Mouse (Mus musculus) natural killer cell, adult 2 months (primary cell): ENCODE results near the gene Lrrc8c.

ENCODE experiments used
- DNase-seq, 2 experiments: peaks; one replicate each; pipeline ENCODE4 v3.0.0; 2022; ENCODE audit warnings: low spot score in 2 of 2

Gene Lrrc8c

GRCm38 (mm10) chr5:105556291-105556690 lies 37.1 kb downstream of the Lrrc8c start:
- DNase-seq, result peak; percentile 65 to 83

GRCm38 (mm10) chr5:105557346-105557745 lies 38.2 kb downstream of the Lrrc8c start:
- no peak for DNase-seq

GRCm38 (mm10) chr5:105557777-105558240 lies 38.6 kb downstream of the Lrrc8c start:
- peak in 1 of 2 experiments; percentile 56 for DNase-seq

GRCm38 (mm10) chr5:105558517-105558916 lies 39.3 kb downstream of the Lrrc8c start:
- no peak for DNase-seq

- DNase-seq, result no peak
Observed at GRCm38 (mm10) chr5:105561926-105562325, 42.7 kb downstream of the Lrrc8c start.

- no peak for DNase-seq
Observed at GRCm38 (mm10) chr5:105564761-105565160, 45.6 kb downstream of the Lrrc8c start.

GRCm38 (mm10) chr5:105565824-105566223 lies 46.6 kb downstream of the Lrrc8c start:
- DNase-seq, result no peak

GRCm38 (mm10) chr5:105566852-105567412 lies 47.7 kb downstream of the Lrrc8c start:
- no peak for DNase-seq

GRCm38 (mm10) chr5:105568043-105568747 lies 49.0 kb downstream of the Lrrc8c start:
- DNase-seq, result no peak

- DNase-seq, result no peak
Observed at GRCm38 (mm10) chr5:105569168-105569567, 50.0 kb downstream of the Lrrc8c start.

- DNase-seq, result no peak
Observed at GRCm38 (mm10) chr5:105572160-105572692, 53.0 kb downstream of the Lrrc8c start.

GRCm38 (mm10) chr5:105572876-105573275 lies 53.7 kb downstream of the Lrrc8c start:
- no peak for DNase-seq

GRCm38 (mm10) chr5:105574835-105575234 lies 55.6 kb downstream of the Lrrc8c start:
- no peak for DNase-seq

GRCm38 (mm10) chr5:105575839-105576238 lies 56.7 kb downstream of the Lrrc8c start:
- no peak for DNase-seq

GRCm38 (mm10) chr5:105580909-105581308 lies 61.7 kb downstream of the Lrrc8c start:
- DNase-seq, result no peak

- DNase-seq, result no peak
Observed at GRCm38 (mm10) chr5:105585929-105586328, 66.7 kb downstream of the Lrrc8c start.

GRCm38 (mm10) chr5:105586655-105587054 lies 67.5 kb downstream of the Lrrc8c start:
- no peak for DNase-seq

- no peak for DNase-seq
Observed at GRCm38 (mm10) chr5:105587471-105587870, 68.3 kb downstream of the Lrrc8c start.

GRCm38 (mm10) chr5:105588683-105589082 lies 69.5 kb downstream of the Lrrc8c start:
- no peak for DNase-seq

- no peak for DNase-seq
Observed at GRCm38 (mm10) chr5:105589119-105589518, 69.9 kb downstream of the Lrrc8c start.

- no peak for DNase-seq
Observed at GRCm38 (mm10) chr5:105592396-105592795, 73.2 kb downstream of the Lrrc8c start.

- DNase-seq, result no peak
Observed at GRCm38 (mm10) chr5:105593630-105594029, 74.4 kb downstream of the Lrrc8c start.

- peak in 1 of 2 experiments; percentile 45 for DNase-seq
Observed at GRCm38 (mm10) chr5:105598866-105599265, 79.7 kb downstream of the Lrrc8c start.
